Mouse (Mus musculus): ENCODE measurements around the gene Btbd11.

- TF ChIP-seq CTCF (IDR thresholded peaks at IDR 0.05; ENCODE audit: borderline replicate concordance, insufficient read depth, low read depth, low read length) (no peak), POLR2A (IDR thresholded peaks at IDR 0.05; ENCODE audit: borderline replicate concordance, insufficient read depth, low read length) (no peak)
Observed at GRCm38 (mm10) chr10:85347171-85347570, 39.4 kb upstream of the Btbd11 start.

All from cerebellum, adult 2 months (tissue).